Mouse (Mus musculus): ENCODE data around the gene Agfg2.

- no peak for TF ChIP-seq ZNF384 (IDR thresholded peaks at IDR 0.05; ENCODE audit: low read depth, low read length)
- no peak for TF ChIP-seq ZC3H11A (IDR thresholded peaks at IDR 0.05; ENCODE audit: borderline replicate concordance, low read depth, low read length)
Observed at GRCm38 (mm10) chr5:137653366-137653765, 31.2 kb downstream of the Agfg2 start.

Data from ES-E14 (cell line).